Mouse (Mus musculus) intestine, embryonic 15.5 days (tissue): Measurements from ENCODE around the gene Dcaf6. TPM values are rescaled to one million over a fixed set of nuclear protein-coding genes. Genes with fewer than 3 reads are reported as not detected.
A peak's percentile ranks its signal among the peaks of the same experiment; 100 is the strongest.

ENCODE experiments used
- ATAC-seq: fragments of 200-750 bp; cut with Nextera tagmentation; 2 replicates; pipeline ENCODE4 v1.8.0; 2017; ENCODE audit warnings: moderate TSS enrichment, moderate library complexity
- H3K27ac ChIP-seq: fragments of 300-500 bp; sonication (generic); 2 replicates; pipeline ENCODE4 v1.5.1; 2015; ENCODE audit warnings: mild to moderate bottlenecking, inconsistent platforms
- H3K27me3 ChIP-seq: fragments of 300-500 bp; sonication (generic); replicated peaks from 2 replicates; pipeline ENCODE4 v1.6.1; 2015; ENCODE audit warnings: inconsistent platforms
- H3K36me3 ChIP-seq: fragments of 300-500 bp; sonication (generic); 2 replicates; pipeline ENCODE4 v1.6.1; 2015; ENCODE audit warnings: inconsistent platforms
- H3K4me1 ChIP-seq: fragments of 300-500 bp; sonication (generic); replicated peaks from 2 replicates; pipeline ENCODE4 v1.6.1; 2015; ENCODE audit warnings: inconsistent platforms
- H3K4me2 ChIP-seq: fragments of 300-500 bp; sonication (generic); replicated peaks from 2 replicates; pipeline ENCODE4 v1.6.1; 2015; ENCODE audit warnings: mild to moderate bottlenecking, inconsistent platforms
- H3K4me3 ChIP-seq: fragments of 300-500 bp; sonication (generic); replicated peaks from 2 replicates; pipeline ENCODE4 v1.5.1; 2015; ENCODE audit warnings: inconsistent platforms
- H3K9ac ChIP-seq: fragments of 300-500 bp; sonication (generic); 2 replicates; pipeline ENCODE4 v1.6.1; 2015; ENCODE audit warnings: inconsistent platforms
- H3K9me3 ChIP-seq: fragments of 300-500 bp; sonication (generic); 2 replicates; pipeline ENCODE4 v1.6.1; 2016; ENCODE audit warnings: inconsistent platforms
- WGBS: fragments of 180-500 bp; shearing (Covaris S2); methylation state at CpG from one replicate; pipeline ENCODE4 v1.1.7; 2015; 5-methylcytosine and 5-hydroxymethylcytosine counted together
- polyA plus RNA-seq: library from polyadenylated mRNA; unstranded; fragments of >200 nt; fragmentation: Nextera tagmentation; extraction: Ambion mirVana; gene quantifications from 2 replicates; pipeline ENCODE4 v1.2.1, GENCODE M21; 2015

Gene Dcaf6
- polyA plus RNA-seq, 1 experiment from 2014 or later: 12.3 TPM

- 63% methylated on average over 3 of the region's 3 CpGs for WGBS
- H3K9me3 ChIP-seq: no peaks in the 10 kb centered on the region
- H3K27me3 ChIP-seq: no peaks in the 10 kb centered on the region
- H3K9ac ChIP-seq: no peak overlapping the region
- H3K27ac ChIP-seq: no peak overlapping the region
- ATAC-seq: no peak
- no peak overlapping the region for H3K4me3 ChIP-seq
- no peaks in the 10 kb centered on the region for H3K4me1 ChIP-seq
- no peak overlapping the region for H3K4me2 ChIP-seq
- H3K36me3 ChIP-seq: no peaks in the 10 kb centered on the region
These were observed 65.4 kb downstream of the Dcaf6 start for GRCm38 (mm10) chr1:165394836-165395235.

DNA sequence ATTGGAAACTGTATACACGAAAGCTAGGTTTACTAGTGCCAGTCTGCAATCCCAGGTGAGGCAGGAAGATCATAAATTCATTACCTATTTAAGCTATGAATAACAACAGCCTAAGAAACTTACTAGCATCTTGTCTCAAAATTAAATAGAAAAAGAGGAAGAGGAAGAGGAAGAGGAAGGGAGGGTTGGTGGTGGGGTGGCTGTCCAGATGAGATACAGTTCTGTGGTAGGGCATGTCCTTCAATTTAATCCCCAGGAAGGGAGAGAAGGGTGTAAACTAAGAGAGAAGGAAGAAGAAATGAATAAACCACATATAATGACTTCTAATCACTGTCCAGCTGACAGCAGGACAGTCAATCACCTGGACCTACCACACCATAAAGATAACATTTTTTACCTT is 67.2 kb downstream of the Dcaf6 start:
- no peaks in the 10 kb centered on the region for H3K36me3 ChIP-seq
- no peaks in the 10 kb centered on the region for H3K4me1 ChIP-seq
- H3K27me3 ChIP-seq: no peaks in the 10 kb centered on the region
- H3K9ac ChIP-seq: no peak overlapping the region
- 86% methylated on average over 1 of the region's 1 CpGs for WGBS
- H3K4me3 ChIP-seq: no peak overlapping the region
- no peaks in the 10 kb centered on the region for H3K9me3 ChIP-seq
- no peak overlapping the region for H3K4me2 ChIP-seq
- no peak overlapping the region for H3K27ac ChIP-seq
- ATAC-seq: no peak

GRCm38 (mm10) chr1:165388716-165389115 is 71.6 kb downstream of the Dcaf6 start:
- 49% methylated on average over 5 of the region's 5 CpGs for WGBS
- no peaks in the 10 kb centered on the region for H3K36me3 ChIP-seq
- H3K4me2 ChIP-seq: no peak overlapping the region
- H3K9ac ChIP-seq: no peak overlapping the region
- H3K27ac ChIP-seq: no peak overlapping the region
- no peak for ATAC-seq
- H3K9me3 ChIP-seq: no peaks in the 10 kb centered on the region
- H3K4me3 ChIP-seq: no peak overlapping the region
- no peaks in the 10 kb centered on the region for H3K27me3 ChIP-seq
- H3K4me1 ChIP-seq: no peaks in the 10 kb centered on the region

- H3K9me3 ChIP-seq: no peaks in the 10 kb centered on the region
- no peak overlapping the region for H3K4me2 ChIP-seq
- 78% methylated on average over 9 of the region's 9 CpGs for WGBS
- no peaks in the 10 kb centered on the region for H3K27me3 ChIP-seq
- no peak overlapping the region for H3K9ac ChIP-seq
- H3K4me1 ChIP-seq: no peaks in the 10 kb centered on the region
- H3K27ac ChIP-seq: no peak overlapping the region
- no peak overlapping the region for H3K4me3 ChIP-seq
- ATAC-seq: no peak
- H3K36me3 ChIP-seq: no peaks in the 10 kb centered on the region
These were observed 73.8 kb downstream of the Dcaf6 start for GRCm38 (mm10) chr1:165386525-165386923.

- 82% methylated on average over 14 of the region's 14 CpGs for WGBS
- Histone ChIP-seq H3K27ac (no peak overlapping the region), H3K9me3 (no peaks in the 10 kb centered on the region), H3K36me3 (no peaks in the 10 kb centered on the region), H3K27me3 (no peaks in the 10 kb centered on the region), H3K4me3 (no peak overlapping the region), H3K4me2 (no peak overlapping the region), H3K9ac (no peak overlapping the region), H3K4me1 (no peaks in the 10 kb centered on the region)
- no peak for ATAC-seq
These were observed 74.3 kb downstream of the Dcaf6 start for GRCm38 (mm10) chr1:165385810-165386524.

DNA sequence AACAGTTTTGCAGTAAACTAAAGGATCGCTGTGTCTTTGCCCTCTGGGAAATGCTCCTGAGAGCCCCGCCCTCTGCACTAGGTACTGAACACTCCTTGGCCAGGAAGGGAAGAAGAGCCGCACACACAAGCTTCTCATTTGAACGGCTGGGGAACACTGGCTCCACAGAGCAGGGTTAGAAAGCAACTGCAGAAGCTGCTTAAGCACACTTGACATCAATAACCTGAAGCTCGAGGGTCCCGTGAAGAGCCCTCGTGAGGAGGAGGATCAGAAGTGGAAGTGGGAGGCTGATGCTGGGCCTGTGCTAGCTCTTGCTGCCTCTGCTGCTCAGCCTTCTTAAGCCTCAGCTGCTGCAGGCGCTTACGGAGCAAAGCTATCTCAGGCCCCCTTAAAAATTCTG is 86.4 kb downstream of the Dcaf6 start:
- no peak for ATAC-seq
- 60% methylated on average over 9 of the region's 9 CpGs for WGBS
- Histone ChIP-seq H3K27ac (no peak overlapping the region), H3K4me1 (no peaks in the 10 kb centered on the region), H3K9me3 (no peaks in the 10 kb centered on the region), H3K36me3 (no peaks in the 10 kb centered on the region), H3K27me3 (no peaks in the 10 kb centered on the region), H3K4me3 (no peak overlapping the region), H3K4me2 (no peak overlapping the region), H3K9ac (no peak overlapping the region)

DNA sequence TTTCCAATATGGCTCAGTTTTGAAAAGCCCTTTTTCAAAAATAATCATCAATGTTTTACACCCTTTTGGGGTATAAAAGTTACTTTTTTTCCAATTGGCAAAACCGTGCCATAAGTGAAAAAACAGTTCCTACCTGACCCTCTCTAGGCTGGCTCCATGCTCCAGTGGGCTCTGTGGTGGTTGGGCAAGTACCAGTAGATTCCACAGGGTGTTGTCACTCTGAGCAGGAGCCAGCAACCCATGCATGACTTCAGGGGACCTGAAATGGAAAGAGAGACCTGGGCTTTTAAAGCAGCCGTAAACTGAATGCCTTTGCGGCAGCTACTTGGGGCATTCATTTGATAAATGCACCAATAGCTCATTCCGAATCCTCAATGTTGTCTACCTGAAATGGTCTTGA is 89.3 kb downstream of the Dcaf6 start:
- no peaks in the 10 kb centered on the region for H3K9me3 ChIP-seq

DNA sequence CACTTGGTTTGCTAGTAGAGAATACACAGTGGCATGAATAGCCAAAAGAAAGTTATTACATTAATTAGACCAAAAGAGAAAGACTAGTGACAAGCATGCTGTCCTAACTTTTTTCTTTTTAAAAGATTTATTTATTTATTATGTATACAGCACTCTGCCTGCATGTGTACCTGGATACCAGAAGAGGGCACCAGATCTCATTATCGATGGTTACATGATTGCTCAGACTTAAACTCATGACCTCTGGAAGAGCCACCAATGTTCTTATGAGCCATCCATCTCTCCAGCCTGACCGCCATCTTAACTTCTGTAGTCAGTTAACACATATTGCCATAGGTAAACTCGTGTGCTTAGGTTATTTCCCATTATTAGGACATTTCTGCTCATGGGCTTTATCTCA is 95.2 kb downstream of the Dcaf6 start:
- Histone ChIP-seq H3K4me2 (no peak overlapping the region), H3K4me1 (no peaks in the 10 kb centered on the region), H3K4me3 (no peak overlapping the region), H3K9ac (no peak overlapping the region), H3K27ac (no peak overlapping the region), H3K9me3 (no peaks in the 10 kb centered on the region), H3K27me3 (no peaks in the 10 kb centered on the region), H3K36me3 (no peaks in the 10 kb centered on the region)
- WGBS: 93% methylated on average over 3 of the region's 3 CpGs
- no peak for ATAC-seq

More for the DNA sequence above, 89.3 kb downstream of the Dcaf6 start:
- Histone ChIP-seq H3K27me3 (no peaks in the 10 kb centered on the region), H3K27ac (no peak overlapping the region), H3K4me2 (no peak overlapping the region), H3K9ac (no peak overlapping the region), H3K36me3 (no peaks in the 10 kb centered on the region), H3K4me3 (no peak overlapping the region), H3K4me1 (no peaks in the 10 kb centered on the region)
- WGBS: 89% methylated on average over 4 of the region's 4 CpGs
- ATAC-seq: no peak

GRCm38 (mm10) chr1:165363271-165363670 is 97.0 kb downstream of the Dcaf6 start:
- H3K9ac ChIP-seq: no peak overlapping the region
- no peak overlapping the region for H3K4me2 ChIP-seq
- 63% methylated on average over 2 of the region's 2 CpGs for WGBS
- no peaks in the 10 kb centered on the region for H3K36me3 ChIP-seq
- ATAC-seq: no peak
- H3K4me1 ChIP-seq: no peaks in the 10 kb centered on the region
- H3K9me3 ChIP-seq: no peaks in the 10 kb centered on the region
- H3K27ac ChIP-seq: no peak overlapping the region
- no peak overlapping the region for H3K4me3 ChIP-seq
- no peaks in the 10 kb centered on the region for H3K27me3 ChIP-seq

GRCm38 (mm10) chr1:165356347-165356746 is 103.9 kb downstream of the Dcaf6 start:
- H3K4me1 ChIP-seq: no peaks in the 10 kb centered on the region
- no peaks in the 10 kb centered on the region for H3K9me3 ChIP-seq
- H3K9ac ChIP-seq: no peak overlapping the region
- H3K27ac ChIP-seq: no peak overlapping the region
- ATAC-seq: no peak
- no peaks in the 10 kb centered on the region for H3K27me3 ChIP-seq
- H3K4me2 ChIP-seq: no peak overlapping the region
- WGBS: 24% methylated on average over 2 of the region's 2 CpGs
- no peak overlapping the region for H3K4me3 ChIP-seq
- no peaks in the 10 kb centered on the region for H3K36me3 ChIP-seq

DNA sequence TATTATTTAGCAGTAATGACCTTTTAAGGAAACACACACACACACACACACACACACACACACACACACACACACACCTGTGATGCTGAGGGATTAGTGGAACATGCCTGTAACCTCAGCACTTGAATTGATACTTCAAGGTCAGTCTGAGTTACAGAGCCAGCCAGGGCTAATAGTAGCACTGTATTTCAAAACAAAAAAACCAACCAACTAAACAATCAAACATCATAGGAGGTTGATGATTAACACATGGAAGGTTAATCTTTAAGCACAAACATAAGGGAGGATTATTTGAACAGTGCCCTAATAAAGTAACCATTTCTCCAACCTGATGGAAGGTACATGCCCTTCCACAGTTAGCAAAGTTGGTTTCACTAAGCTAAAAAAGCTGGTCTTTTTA is 111.6 kb downstream of the Dcaf6 start:
- ATAC-seq: peak; percentile 87
- H3K27ac ChIP-seq: no peak overlapping the region
- H3K9me3 ChIP-seq: no peaks in the 10 kb centered on the region
- H3K4me3 ChIP-seq: no peak overlapping the region
- no peak overlapping the region for H3K4me2 ChIP-seq
- no peaks in the 10 kb centered on the region for H3K36me3 ChIP-seq
- H3K9ac ChIP-seq: no peak overlapping the region
- H3K4me1 ChIP-seq: no peaks in the 10 kb centered on the region
- no peaks in the 10 kb centered on the region for H3K27me3 ChIP-seq

DNA sequence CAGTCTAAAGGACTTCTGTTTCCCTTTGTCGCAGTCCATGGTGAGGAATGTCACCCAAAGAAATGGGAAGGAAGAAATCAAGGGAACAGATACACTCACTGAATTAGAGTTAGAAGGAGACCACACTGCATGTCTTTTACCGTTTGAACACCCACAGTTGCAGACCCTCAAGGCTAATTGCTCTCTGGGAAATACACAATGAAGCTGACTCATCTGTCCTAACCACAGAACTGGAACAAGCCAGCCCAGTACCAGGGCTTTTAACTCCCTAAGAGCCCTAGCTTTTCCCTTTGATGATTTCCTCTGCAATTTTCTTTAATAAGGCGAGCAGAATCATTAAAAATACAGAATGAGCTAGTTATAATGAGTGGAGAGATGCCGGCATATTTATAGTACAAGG is 115.8 kb downstream of the Dcaf6 start:
- Histone ChIP-seq H3K4me3 (no peak overlapping the region), H3K9me3 (no peaks in the 10 kb centered on the region), H3K36me3 (no peaks in the 10 kb centered on the region), H3K4me2 (no peak overlapping the region), H3K4me1 (no peaks in the 10 kb centered on the region), H3K27me3 (no peaks in the 10 kb centered on the region), H3K9ac (no peak overlapping the region), H3K27ac (no peak overlapping the region)
- 68% methylated on average over 4 of the region's 4 CpGs for WGBS
- ATAC-seq: no peak

- WGBS: 71% methylated on average over 7 of the region's 7 CpGs
- ATAC-seq: peak; percentile 71
- no peak overlapping the region for H3K4me2 ChIP-seq
- no peak overlapping the region for H3K4me3 ChIP-seq
- no peaks in the 10 kb centered on the region for H3K27me3 ChIP-seq
- no peaks in the 10 kb centered on the region for H3K4me1 ChIP-seq
- no peaks in the 10 kb centered on the region for H3K36me3 ChIP-seq
- no peak overlapping the region for H3K9ac ChIP-seq
- no peaks in the 10 kb centered on the region for H3K9me3 ChIP-seq
- H3K27ac ChIP-seq: no peak overlapping the region
These were observed 118.1 kb downstream of the Dcaf6 start for GRCm38 (mm10) chr1:165342126-165342525.
